Mouse (Mus musculus) 3T3-L1 (cell line): ENCODE results near the gene Pdap1.
"Not testable (repeated sequence)": the region's sequence is repeated elsewhere in the genome, so short reads cannot be mapped to it uniquely, and the experiment has no call there.

Source experiments
- DNase-seq: peaks from one replicate; pipeline ENCODE4 v3.0.0-alpha.2; 2015; ENCODE audit warnings: low read depth, low spot score

The Pdap1 gene

GRCm38 (mm10) chr5:145119385-145119784 lies 20.7 kb downstream of the Pdap1 start:
- DNase-seq, result peak; percentile 62

- no peak for DNase-seq
Observed at GRCm38 (mm10) chr5:145118461-145118860, 21.6 kb downstream of the Pdap1 start.

GRCm38 (mm10) chr5:145118005-145118404 lies 22.0 kb downstream of the Pdap1 start:
- DNase-seq, result no peak

- peak; percentile 87 for DNase-seq
Observed at GRCm38 (mm10) chr5:145116916-145117315, 23.1 kb downstream of the Pdap1 start.

- peak; percentile 95 for DNase-seq
Observed at GRCm38 (mm10) chr5:145116316-145116715, 23.7 kb downstream of the Pdap1 start.

- DNase-seq, result peak; percentile 38
Observed at GRCm38 (mm10) chr5:145115736-145116135, 24.3 kb downstream of the Pdap1 start.

GRCm38 (mm10) chr5:145114606-145115473 lies 25.2 kb downstream of the Pdap1 start:
- peak; percentile 78 for DNase-seq

GRCm38 (mm10) chr5:145114071-145114605 lies 25.9 kb downstream of the Pdap1 start, which contains the start of gene Arpc1b:
Arpc1b (plus strand) TSS chr5:145114215.
- DNase-seq, result peak; percentile 82

- DNase-seq, result peak; percentile 51
Observed at GRCm38 (mm10) chr5:145113416-145113815, 26.6 kb downstream of the Pdap1 start.

GRCm38 (mm10) chr5:145112566-145112965 lies 27.5 kb downstream of the Pdap1 start:
- DNase-seq, result no peak

GRCm38 (mm10) chr5:145110401-145110800 lies 29.6 kb downstream of the Pdap1 start:
- no peak for DNase-seq

GRCm38 (mm10) chr5:145105694-145106275 lies 34.3 kb downstream of the Pdap1 start:
- peak; percentile 38 for DNase-seq

GRCm38 (mm10) chr5:145104328-145104727 lies 35.7 kb downstream of the Pdap1 start:
- DNase-seq, result no peak

GRCm38 (mm10) chr5:145102706-145103105 lies 37.3 kb downstream of the Pdap1 start:
- DNase-seq, result peak; percentile 77

- DNase-seq, result not testable (repeated sequence)
Observed at GRCm38 (mm10) chr5:145101451-145101850, 38.6 kb downstream of the Pdap1 start.

GRCm38 (mm10) chr5:145100960-145101359 lies 39.1 kb downstream of the Pdap1 start:
- no peak for DNase-seq

- no peak for DNase-seq
Observed at GRCm38 (mm10) chr5:145098340-145098821, 41.7 kb downstream of the Pdap1 start.

- DNase-seq, result no peak
Observed at GRCm38 (mm10) chr5:145096195-145096594, 43.8 kb downstream of the Pdap1 start.

- DNase-seq, result no peak
Observed at GRCm38 (mm10) chr5:145089878-145090277, 50.2 kb downstream of the Pdap1 start.

GRCm38 (mm10) chr5:145088186-145088585 lies 51.9 kb downstream of the Pdap1 start:
- no peak for DNase-seq

- DNase-seq, result no peak
Observed at GRCm38 (mm10) chr5:145084822-145085221, 55.2 kb downstream of the Pdap1 start.
